Mouse (Mus musculus) MEL (cell line): Measurements from ENCODE around the gene Ube2i. TPM values are rescaled to one million over a fixed set of nuclear protein-coding genes. Genes with fewer than 3 reads are reported as not detected.
A peak's percentile ranks its signal among the peaks of the same experiment; 100 is the strongest.

Source experiments
- DNase-seq: peaks from one replicate; pipeline ENCODE4 v3.0.0; 2011; ENCODE audit warnings: low read depth, low spot score
- H3K27ac ChIP-seq: 2 replicates; pipeline ENCODE4 v1.5.1; 2012; ENCODE audit warnings: low read depth, mild to moderate bottlenecking, control low read depth, low read length, moderate library complexity; ENCODE audit not compliant: control insufficient read depth
- H3K27me3 ChIP-seq, 2 experiments: fragments of 150-350 bp in 1 of 2; sonication (generic) in 1 of 2; 2 replicates each; pipeline ENCODE4 v1.6.1; 2012; ENCODE audit warnings: low read length in 2 of 2, mild to moderate bottlenecking in 2 of 2, improper control_type of control experiment in 1 of 2, moderate library complexity in 1 of 2; ENCODE audit not compliant: insufficient read depth in 2 of 2, control insufficient read depth in 1 of 2
- H3K36me3 ChIP-seq, 2 experiments: 2 replicates each; pipeline ENCODE4 v1.6.1; 2012 to 2014; ENCODE audit warnings: low read length in 2 of 2, improper control_type of control experiment in 1 of 2, inconsistent platforms in 1 of 2, mild to moderate bottlenecking in 1 of 2; ENCODE audit not compliant: insufficient read depth in 2 of 2, control insufficient read depth in 1 of 2
- H3K4me1 ChIP-seq, 2 experiments: fragments of 150-350 bp in 1 of 2; sonication (generic) in 1 of 2; 2 replicates each; pipeline ENCODE4 v1.6.1; 2012; ENCODE audit warnings: low read length in 2 of 2, improper control_type of control experiment in 1 of 2, mild to moderate bottlenecking in 1 of 2; ENCODE audit not compliant: insufficient read depth in 2 of 2, control insufficient read depth in 1 of 2
- H3K4me3 ChIP-seq, 2 experiments: fragments of 150-350 bp in 1 of 2; sonication (generic) in 1 of 2; 2 replicates each; pipeline ENCODE4 v1.5.1; 2012; ENCODE audit warnings: low read depth in 2 of 2, low read length in 2 of 2, mild to moderate bottlenecking in 2 of 2, moderate library complexity in 2 of 2, control low read depth in 1 of 2, improper control_type of control experiment in 1 of 2; ENCODE audit not compliant: control insufficient read depth in 1 of 2, insufficient read depth in 1 of 2
- H3K79me2 ChIP-seq: 2 replicates; pipeline ENCODE4 v1.6.1; 2012; ENCODE audit warnings: mild to moderate bottlenecking, low read length, moderate library complexity; ENCODE audit not compliant: control insufficient read depth, poor library complexity, insufficient read depth
- H3K9ac ChIP-seq: 2 replicates; pipeline ENCODE4 v1.6.1; 2012; ENCODE audit warnings: low read depth, mild to moderate bottlenecking, control low read depth, low read length, moderate library complexity; ENCODE audit not compliant: control insufficient read depth, poor library complexity, severe bottlenecking
- H3K9me3 ChIP-seq: fragments of 150-350 bp; sonication (generic); replicated peaks from 2 replicates; pipeline ENCODE4 v1.6.1; 2012; ENCODE audit warnings: mild to moderate bottlenecking, low read length, improper control_type of control experiment, moderate library complexity; ENCODE audit not compliant: insufficient read depth
- BHLHE40 ChIP-seq: IDR thresholded peaks from 2 replicates; pipeline ENCODE4 v1.6.1; 2012; ENCODE audit warnings: low read depth, mild to moderate bottlenecking, inconsistent platforms, low read length, improper control_type of control experiment, borderline replicate concordance
- CHD2 ChIP-seq: IDR thresholded peaks from 2 replicates; pipeline ENCODE4 v1.6.1; 2011; ENCODE audit warnings: low read length, improper control_type of control experiment
- CTCF ChIP-seq, 3 experiments: IDR thresholded peaks in 2 of 3; conservative IDR thresholded peaks in 1 of 3; 2 replicates each; pipeline ENCODE4 v1.5.1; 2011 to 2012; ENCODE audit warnings: low read length in 3 of 3, low read depth in 2 of 3, mild to moderate bottlenecking in 2 of 3, improper control_type of control experiment in 1 of 3, inconsistent platforms in 1 of 3, mixed read lengths in 1 of 3, moderate library complexity in 1 of 3; ENCODE audit not compliant: control insufficient read depth in 1 of 3, insufficient read depth in 1 of 3, poor library complexity in 1 of 3, severe bottlenecking in 1 of 3
- E2F4 ChIP-seq: IDR thresholded peaks from 2 replicates; pipeline ENCODE4 v1.6.1; 2011; ENCODE audit warnings: low read depth, low read length, improper control_type of control experiment, borderline replicate concordance
- ELF1 ChIP-seq: IDR thresholded peaks from 2 replicates; pipeline ENCODE4 v1.6.1; 2014; ENCODE audit warnings: low read depth, mild to moderate bottlenecking, inconsistent platforms, low read length, improper control_type of control experiment, moderate library complexity
- EP300 ChIP-seq, 2 experiments: IDR thresholded peaks; 2 replicates each; pipeline ENCODE4 v1.6.1; 2011; ENCODE audit warnings: improper control_type of control experiment in 2 of 2, low read length in 2 of 2, low read depth in 1 of 2, mild to moderate bottlenecking in 1 of 2
- ETS1 ChIP-seq: IDR thresholded peaks from 2 replicates; pipeline ENCODE4 v1.6.1; 2012; ENCODE audit warnings: low read depth, mild to moderate bottlenecking, inconsistent platforms, low read length, improper control_type of control experiment, moderate library complexity
- JUND ChIP-seq: IDR thresholded peaks from 2 replicates; pipeline ENCODE4 v1.6.1; 2011; ENCODE audit warnings: low read depth, mild to moderate bottlenecking, improper control_type of control experiment, low read length
- MAFK ChIP-seq: IDR thresholded peaks from 2 replicates; pipeline ENCODE4 v1.6.1; 2011; ENCODE audit warnings: low read depth, mild to moderate bottlenecking, low read length, improper control_type of control experiment, borderline replicate concordance
- MAX ChIP-seq: IDR thresholded peaks from 2 replicates; pipeline ENCODE4 v1.6.1; 2011; ENCODE audit warnings: low read length, improper control_type of control experiment
- MXI1 ChIP-seq: IDR thresholded peaks from 2 replicates; pipeline ENCODE4 v1.6.1; 2011; ENCODE audit warnings: mild to moderate bottlenecking, low read depth, low read length, improper control_type of control experiment
- MYC ChIP-seq: IDR thresholded peaks from 2 replicates; pipeline ENCODE4 v1.6.1; 2011; ENCODE audit warnings: low read depth, mild to moderate bottlenecking, low read length, improper control_type of control experiment, moderate library complexity
- NRF1 ChIP-seq: IDR thresholded peaks from 2 replicates; pipeline ENCODE4 v1.6.1; 2014; ENCODE audit warnings: low read depth, mild to moderate bottlenecking, inconsistent platforms, low read length, improper control_type of control experiment, moderate library complexity; ENCODE audit not compliant: poor library complexity, insufficient read depth, severe bottlenecking
- POLR2AphosphoS2 ChIP-seq: IDR thresholded peaks from 2 replicates; pipeline ENCODE4 v1.6.1; 2011; ENCODE audit warnings: low read length, improper control_type of control experiment
- POLR2AphosphoS5 ChIP-seq: IDR thresholded peaks from 2 replicates; pipeline ENCODE4 v1.6.1; 2012; ENCODE audit warnings: low read depth, borderline replicate concordance, mild to moderate bottlenecking, inconsistent platforms, low read length, moderate library complexity, mixed read lengths
- RCOR1 ChIP-seq: IDR thresholded peaks from 2 replicates; pipeline ENCODE4 v1.6.1; 2012; ENCODE audit warnings: low read depth, mild to moderate bottlenecking, inconsistent platforms, low read length, improper control_type of control experiment
- SIN3A ChIP-seq: IDR thresholded peaks from 2 replicates; pipeline ENCODE4 v1.6.1; 2012; ENCODE audit warnings: low read length, improper control_type of control experiment, inconsistent platforms
- SMC3 ChIP-seq: IDR thresholded peaks from 2 replicates; pipeline ENCODE4 v1.6.1; 2011; ENCODE audit warnings: low read depth, low read length, improper control_type of control experiment
- TCF12 ChIP-seq: IDR thresholded peaks from 2 replicates; pipeline ENCODE4 v1.6.1; 2014; ENCODE audit warnings: low read depth, mild to moderate bottlenecking, inconsistent platforms, low read length, improper control_type of control experiment, moderate library complexity
- UBTF ChIP-seq: IDR thresholded peaks from 2 replicates; pipeline ENCODE4 v1.6.1; 2012; ENCODE audit warnings: low read depth, mild to moderate bottlenecking, inconsistent platforms, low read length, improper control_type of control experiment, moderate library complexity, borderline replicate concordance; ENCODE audit not compliant: insufficient read depth
- USF1 ChIP-seq: IDR thresholded peaks from 2 replicates; pipeline ENCODE4 v1.6.1; 2014; ENCODE audit warnings: low read depth, mild to moderate bottlenecking, inconsistent platforms, low read length, improper control_type of control experiment, moderate library complexity
- USF2 ChIP-seq, 2 experiments: IDR thresholded peaks; 2 replicates each; pipeline ENCODE4 v1.6.1; 2011 to 2012; ENCODE audit warnings: improper control_type of control experiment in 2 of 2, low read length in 2 of 2, borderline replicate concordance in 1 of 2, inconsistent platforms in 1 of 2, low read depth in 1 of 2, mild to moderate bottlenecking in 1 of 2; ENCODE audit not compliant: insufficient read depth in 1 of 2
- ZC3H11A ChIP-seq: IDR thresholded peaks from 2 replicates; pipeline ENCODE4 v1.6.1; 2012; ENCODE audit warnings: low read depth, mild to moderate bottlenecking, inconsistent platforms, low read length, improper control_type of control experiment
- ZKSCAN1 ChIP-seq: IDR thresholded peaks from 2 replicates; pipeline ENCODE4 v1.6.1; 2012; ENCODE audit warnings: low read depth, mild to moderate bottlenecking, inconsistent platforms, low read length, improper control_type of control experiment, moderate library complexity
- ZMIZ1 ChIP-seq: IDR thresholded peaks from 2 replicates; pipeline ENCODE4 v1.6.1; 2012; ENCODE audit warnings: low read depth, mild to moderate bottlenecking, inconsistent platforms, low read length, improper control_type of control experiment, moderate library complexity
- polyA plus RNA-seq, 2 experiments: library from polyadenylated mRNA; stranded (reverse) in 1 of 2; unstranded in 1 of 2; fragments of >175 nt in 1 of 2; fragments of >200 nt in 1 of 2; gene quantifications; 2 replicates each; pipeline versions ENCODE4 v1.2.1 to v1.2.4; 2012; ENCODE audit warnings: low replicate concordance in 2 of 2, low read depth in 1 of 2; ENCODE audit not compliant: insufficient read length in 2 of 2, insufficient read depth in 1 of 2, missing spikeins in 1 of 2
- total RNA-seq: library from RNA; depleted of rRNA; stranded (reverse); fragments of 300-350 nt; gene quantifications from 2 replicates; pipeline ENCODE4 v1.2.3, GENCODE M21; 2012

The Ube2i gene
- total and polyA plus RNA-seq, 3 experiments: 464 to 564 TPM; not detected in 1

GRCm38 (mm10) chr17:25298094-25298493 lies 23.7 kb upstream of the Ube2i start, which contains the start of gene Prss34:
Prss34 (plus strand) TSS chr17:25298394.
- H3K4me3 ChIP-seq: no peak within 1 kb of the TSS
- H3K27ac ChIP-seq: no peak within 1 kb of the TSS
- no peaks in the 10 kb centered on the region for H3K79me2 ChIP-seq
- H3K36me3 ChIP-seq: peaks cover 0 to 15% of the 10 kb centered on the region in 2 experiments; a peak in 2 of 4 replicates
- TF ChIP-seq SIN3A (no peak), ELF1 (no peak), BHLHE40 (no peak)
- H3K4me1 ChIP-seq: peaks cover 12 to 25% of the 10 kb centered on the region in 2 experiments
- no peak for DNase-seq
- no peaks in the 10 kb centered on the region for H3K9me3 ChIP-seq
- no peaks in the 10 kb centered on the region; a peak in 2 of 4 replicates for H3K27me3 ChIP-seq
- H3K9ac ChIP-seq: no peak within 1 kb of the TSS

- peak overlapping the region; percentile 74 for H3K27ac ChIP-seq
- H3K4me3 ChIP-seq: no peak overlapping the region
- H3K36me3 ChIP-seq: peaks cover 0 to 18% of the 10 kb centered on the region in 2 experiments; a peak in 2 of 4 replicates
- H3K9ac ChIP-seq: no peak overlapping the region
- DNase-seq: no peak
- peaks cover 16 to 17% of the 10 kb centered on the region in 2 experiments for H3K4me1 ChIP-seq
- no peak for TF ChIP-seq ZMIZ1
- TF ChIP-seq E2F4: no peak
- TF ChIP-seq, all 39 proteins: peak for 0
- no peaks in the 10 kb centered on the region for H3K79me2 ChIP-seq
- no peaks in the 10 kb centered on the region for H3K9me3 ChIP-seq
- no peaks in the 10 kb centered on the region; a peak in 2 of 4 replicates for H3K27me3 ChIP-seq
Measured at GRCm38 (mm10) chr17:25294111-25294510, 19.7 kb upstream of the Ube2i start.

DNA sequence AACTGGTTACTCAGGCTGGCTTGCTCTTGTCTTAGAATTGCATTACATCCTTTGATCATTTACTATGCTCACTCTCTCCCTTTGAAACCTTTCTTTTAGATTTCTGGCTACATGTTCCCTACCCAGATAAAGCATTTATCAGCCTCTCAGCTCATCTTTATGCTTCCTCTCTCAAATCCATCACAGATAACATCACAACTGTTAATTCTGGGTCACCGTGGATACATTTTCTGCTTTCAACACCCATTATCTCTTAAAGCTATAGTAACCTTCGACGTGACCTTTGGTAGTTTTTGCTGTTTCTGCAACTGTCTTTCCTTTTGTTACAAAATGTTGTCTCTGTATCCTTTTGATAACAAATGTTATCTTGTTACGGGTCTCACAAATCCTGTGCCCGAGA lies 19.1 kb upstream of the Ube2i start:
- peaks cover 16 to 17% of the 10 kb centered on the region in 2 experiments for H3K4me1 ChIP-seq
- peaks cover 0 to 18% of the 10 kb centered on the region in 2 experiments; a peak in 2 of 4 replicates for H3K36me3 ChIP-seq
- H3K79me2 ChIP-seq: no peaks in the 10 kb centered on the region
- no peaks in the 10 kb centered on the region for H3K9me3 ChIP-seq
- peak; percentile 73 for DNase-seq
- no peaks in the 10 kb centered on the region; a peak in 2 of 4 replicates for H3K27me3 ChIP-seq
- peak overlapping the region; percentile 74 for H3K27ac ChIP-seq
- no peak overlapping the region for H3K4me3 ChIP-seq
- no peak overlapping the region for H3K9ac ChIP-seq
- TF ChIP-seq NRF1 (no peak), CTCF (IDR thresholded peaks at IDR 0.05 in 2 of 3, conservative IDR thresholded peaks at IDR 0.05 in 1 of 3; ENCODE audit: control insufficient read depth in 1 of 3, insufficient read depth in 1 of 3, low read depth in 2 of 3, low read length in 3 of 3, poor library complexity in 1 of 3, severe bottlenecking in 1 of 3) (no peak), SMC3 (no peak), MYC (no peak), USF1 (no peak), POLR2AphosphoS2 (no peak), MXI1 (no peak), RCOR1 (peak; percentile 84), CHD2 (no peak), EP300 (IDR thresholded peaks at IDR 0.05; ENCODE audit: low read depth in 1 of 2, low read length in 2 of 2) (peak; percentile 81 to 91), JUND (no peak), ELF1 (no peak), MAFK (no peak), ZKSCAN1 (no peak), ETS1 (peak; percentile 53; the same call in 1 of the 2 replicates), UBTF (no peak), MAX (no peak), USF2 (IDR thresholded peaks at IDR 0.05; ENCODE audit: borderline replicate concordance in 1 of 2, insufficient read depth in 1 of 2, low read depth in 1 of 2, low read length in 2 of 2) (no peak), TCF12 (peak; percentile 79), POLR2AphosphoS5 (no peak), ZC3H11A (no peak)
